Mouse (Mus musculus): ENCODE results near the gene Hexb. TPM values are rescaled to one million over a fixed set of nuclear protein-coding genes. Genes with fewer than 3 reads are reported as not detected.

The Hexb gene
- polyA plus RNA-seq, 1 experiment from 2014 or later, result 32.8 TPM

DNA sequence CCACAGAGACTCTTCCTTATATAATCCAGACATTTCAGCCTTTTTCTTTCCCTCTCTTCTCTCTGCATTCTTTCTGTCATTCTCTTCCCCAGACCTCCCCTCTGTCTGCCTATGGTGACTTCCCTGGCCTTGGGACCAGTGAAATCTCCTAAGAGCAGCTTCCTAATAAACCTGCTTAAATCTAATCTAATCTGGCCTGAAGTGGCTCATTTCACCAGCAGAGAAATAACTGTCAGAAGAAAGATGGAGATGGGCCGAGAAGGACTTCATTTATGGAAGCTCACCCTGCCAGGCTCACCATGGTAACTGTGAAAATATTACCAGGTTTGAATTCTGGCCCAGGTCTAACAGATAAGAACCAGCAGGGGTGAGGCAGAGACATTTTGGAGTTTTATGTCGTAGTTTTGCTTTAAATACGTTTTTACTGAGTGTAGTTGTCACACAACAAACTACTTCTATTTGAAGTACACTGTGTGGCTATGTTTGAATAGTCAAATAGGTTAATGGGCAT, 10.4 kb upstream of the Hexb start:
- Histone ChIP-seq H3K27ac (ENCODE audit: low read length) (no peak overlapping the region), H3K4me3 (replicated peaks; ENCODE audit: low read length) (no peak overlapping the region), H3K9me3 (ENCODE audit: control insufficient read depth, low read length) (peaks cover 3% of the 10 kb centered on the region; the same call in 1 of the 2 replicates), H3K36me3 (ENCODE audit: control insufficient read depth, insufficient read depth) (no peaks in the 10 kb centered on the region), H3K4me2 (ENCODE audit: low read length) (no peak overlapping the region), H3K9ac (replicated peaks; ENCODE audit: low read depth, low read length) (no peak overlapping the region), H3K4me1 (replicated peaks; ENCODE audit: control insufficient read depth, insufficient read depth, low read length) (peaks cover 7% of the 10 kb centered on the region; the same call in 1 of the 2 replicates), H3K27me3 (replicated peaks; ENCODE audit: control insufficient read depth, insufficient read depth, low read length) (no peaks in the 10 kb centered on the region)
- no peak for ATAC-seq
- 75% methylated on average over 3 of the region's 3 CpGs for WGBS

DNA sequence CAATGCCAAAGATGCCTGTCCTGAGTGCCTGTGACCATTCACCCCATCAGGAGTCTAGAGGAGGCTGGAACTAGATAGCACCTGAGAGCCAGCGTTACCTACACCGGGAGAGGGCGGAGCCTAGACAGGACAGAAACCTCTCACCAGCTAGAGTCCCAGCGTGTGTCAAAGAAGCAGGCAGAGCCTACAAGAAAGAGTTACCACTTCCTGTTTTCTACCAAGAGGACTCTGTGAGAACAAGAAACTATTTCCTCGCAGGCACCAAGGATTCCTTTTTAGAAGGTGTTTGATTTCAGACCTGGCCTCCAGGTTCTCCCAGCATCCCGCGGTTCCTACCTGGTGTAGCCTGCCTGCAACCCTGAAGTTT, 9.9 kb upstream of the Hexb start:
- no peak overlapping the region for H3K9ac ChIP-seq (replicated peaks; ENCODE audit: low read depth, low read length)
- H3K36me3 ChIP-seq (ENCODE audit: control insufficient read depth, insufficient read depth), result no peaks in the 10 kb centered on the region
- H3K27me3 ChIP-seq (replicated peaks; ENCODE audit: control insufficient read depth, insufficient read depth, low read length), result no peaks in the 10 kb centered on the region
- 60% methylated on average over 7 of the region's 7 CpGs for WGBS
- ATAC-seq, result no peak
- H3K27ac ChIP-seq (ENCODE audit: low read length), result no peak overlapping the region
- no peak overlapping the region for H3K4me3 ChIP-seq (replicated peaks; ENCODE audit: low read length)
- peaks cover 3% of the 10 kb centered on the region; the same call in 1 of the 2 replicates for H3K9me3 ChIP-seq (ENCODE audit: control insufficient read depth, low read length)
- H3K4me2 ChIP-seq (ENCODE audit: low read length), result no peak overlapping the region
- peaks cover 7% of the 10 kb centered on the region; the same call in 1 of the 2 replicates for H3K4me1 ChIP-seq (replicated peaks; ENCODE audit: control insufficient read depth, insufficient read depth, low read length)

GRCm38 (mm10) chr13:97207472-97208111, 9.4 kb upstream of the Hexb start:
- peaks cover 7% of the 10 kb centered on the region; the same call in 1 of the 2 replicates for H3K4me1 ChIP-seq (replicated peaks; ENCODE audit: control insufficient read depth, insufficient read depth, low read length)
- H3K36me3 ChIP-seq (ENCODE audit: control insufficient read depth, insufficient read depth), result no peaks in the 10 kb centered on the region
- no peak overlapping the region for H3K9ac ChIP-seq (replicated peaks; ENCODE audit: low read depth, low read length)
- no peak overlapping the region for H3K4me2 ChIP-seq (ENCODE audit: low read length)
- H3K9me3 ChIP-seq (ENCODE audit: control insufficient read depth, low read length), result peaks cover 3% of the 10 kb centered on the region; the same call in 1 of the 2 replicates
- no peak overlapping the region for H3K27ac ChIP-seq (ENCODE audit: low read length)
- no peak overlapping the region for H3K4me3 ChIP-seq (replicated peaks; ENCODE audit: low read length)
- no peak for ATAC-seq
- WGBS, result 83% methylated on average over 7 of the region's 7 CpGs
- no peaks in the 10 kb centered on the region for H3K27me3 ChIP-seq (replicated peaks; ENCODE audit: control insufficient read depth, insufficient read depth, low read length)

DNA sequence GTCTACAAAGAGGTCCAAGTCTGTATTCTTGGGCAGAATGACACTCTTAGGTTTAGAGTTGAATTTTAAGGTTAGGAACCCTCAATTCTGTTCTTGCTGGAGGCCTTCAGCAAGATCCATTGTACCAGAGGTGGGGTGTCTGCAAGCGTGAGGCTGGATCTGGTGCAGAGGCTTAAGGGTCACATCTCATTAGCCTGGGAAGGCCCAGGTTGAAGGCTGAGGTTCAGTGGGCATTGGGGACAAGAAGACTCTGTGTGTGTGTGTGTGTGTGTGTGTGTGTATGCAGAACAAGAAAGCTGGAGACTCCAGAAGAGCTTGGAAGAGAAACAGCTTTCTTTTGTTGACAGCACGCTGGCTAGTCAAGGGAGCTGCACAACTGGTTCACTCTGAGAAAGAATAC, 7.9 kb upstream of the Hexb start:
- no peaks in the 10 kb centered on the region for H3K36me3 ChIP-seq (ENCODE audit: control insufficient read depth, insufficient read depth)
- H3K4me1 ChIP-seq (replicated peaks; ENCODE audit: control insufficient read depth, insufficient read depth, low read length), result peaks cover 7% of the 10 kb centered on the region; the same call in 1 of the 2 replicates
- peaks cover 3% of the 10 kb centered on the region; the same call in 1 of the 2 replicates for H3K9me3 ChIP-seq (ENCODE audit: control insufficient read depth, low read length)
- ATAC-seq, result no peak
- no peak overlapping the region for H3K27ac ChIP-seq (ENCODE audit: low read length)
- no peaks in the 10 kb centered on the region for H3K27me3 ChIP-seq (replicated peaks; ENCODE audit: control insufficient read depth, insufficient read depth, low read length)
- H3K4me2 ChIP-seq (ENCODE audit: low read length), result no peak overlapping the region
- 90% methylated on average over 2 of the region's 2 CpGs for WGBS
- no peak overlapping the region for H3K9ac ChIP-seq (replicated peaks; ENCODE audit: low read depth, low read length)
- H3K4me3 ChIP-seq (replicated peaks; ENCODE audit: low read length), result no peak overlapping the region

GRCm38 (mm10) chr13:97205052-97205701, 7.0 kb upstream of the Hexb start:
- H3K27me3 ChIP-seq (replicated peaks; ENCODE audit: control insufficient read depth, insufficient read depth, low read length), result no peaks in the 10 kb centered on the region
- H3K4me3 ChIP-seq (replicated peaks; ENCODE audit: low read length), result peak overlapping the region; percentile 38
- no peaks in the 10 kb centered on the region; the same call in 1 of the 2 replicates for H3K9me3 ChIP-seq (ENCODE audit: control insufficient read depth, low read length)
- H3K4me2 ChIP-seq (ENCODE audit: low read length), result peak overlapping the region; percentile 63
- H3K27ac ChIP-seq (ENCODE audit: low read length), result peak overlapping the region; percentile 67
- peak; percentile 85 for ATAC-seq
- H3K4me1 ChIP-seq (replicated peaks; ENCODE audit: control insufficient read depth, insufficient read depth, low read length), result peaks cover 7% of the 10 kb centered on the region; the same call in 1 of the 2 replicates
- 12% methylated on average over 18 of the region's 18 CpGs for WGBS
- 0 out of 2 replicates have a peak overlapping the region, but pooled peaks have one; percentile 13 for H3K9ac ChIP-seq (replicated peaks; ENCODE audit: low read depth, low read length)
- H3K36me3 ChIP-seq (ENCODE audit: control insufficient read depth, insufficient read depth), result no peaks in the 10 kb centered on the region

DNA sequence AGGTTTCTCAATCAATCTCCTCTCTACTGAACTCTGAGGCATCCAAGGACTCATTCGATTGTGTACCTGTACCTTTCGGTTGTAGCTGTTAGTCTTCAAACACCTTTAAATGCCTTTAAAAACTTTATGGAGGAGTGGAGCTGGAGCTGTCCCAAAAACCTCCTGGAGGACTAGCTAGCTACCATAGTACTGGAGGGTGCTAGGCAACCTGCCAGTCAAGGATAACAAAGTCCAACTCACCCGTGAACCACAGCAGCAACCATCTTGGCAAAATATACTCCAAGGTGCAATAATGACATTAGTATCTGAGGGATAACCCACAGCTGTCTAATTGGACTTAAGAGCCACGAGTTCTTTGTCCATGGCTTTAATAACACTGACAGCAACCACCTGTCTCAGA, 3.7 kb upstream of the Hexb start:
- WGBS, result 71% methylated on average over 4 of the region's 4 CpGs
- Histone ChIP-seq H3K27ac (ENCODE audit: low read length) (no peak overlapping the region), H3K4me2 (ENCODE audit: low read length) (no peak overlapping the region), H3K9me3 (ENCODE audit: control insufficient read depth, low read length) (no peaks in the 10 kb centered on the region), H3K27me3 (replicated peaks; ENCODE audit: control insufficient read depth, insufficient read depth, low read length) (no peaks in the 10 kb centered on the region), H3K36me3 (ENCODE audit: control insufficient read depth, insufficient read depth) (no peaks in the 10 kb centered on the region), H3K4me3 (replicated peaks; ENCODE audit: low read length) (no peak overlapping the region), H3K4me1 (replicated peaks; ENCODE audit: control insufficient read depth, insufficient read depth, low read length) (peaks cover 14% of the 10 kb centered on the region), H3K9ac (replicated peaks; ENCODE audit: low read depth, low read length) (no peak overlapping the region)
- ATAC-seq, result no peak

DNA sequence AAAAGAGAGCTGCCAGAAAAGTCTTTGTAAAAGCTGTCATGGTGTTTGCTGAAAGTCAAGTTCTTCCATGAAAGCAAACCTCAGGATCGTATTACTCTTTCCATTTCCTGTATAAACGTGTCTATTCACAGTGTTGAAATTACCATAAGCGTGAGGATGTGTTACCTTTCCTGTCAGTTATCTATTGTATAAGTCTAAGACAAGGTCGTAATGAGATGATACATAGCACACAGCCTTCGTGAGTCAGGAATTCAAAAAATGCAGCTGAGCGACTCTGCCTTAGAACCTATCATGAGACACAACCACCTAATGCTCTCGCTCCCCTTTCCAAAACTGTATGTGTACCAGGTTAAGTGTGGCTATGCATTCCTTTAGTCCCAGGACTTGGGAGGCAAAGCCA, 2.9 kb upstream of the Hexb start:
- H3K27me3 ChIP-seq (replicated peaks; ENCODE audit: control insufficient read depth, insufficient read depth, low read length), result no peaks in the 10 kb centered on the region
- 76% methylated on average over 7 of the region's 7 CpGs for WGBS
- ATAC-seq, result no peak
- no peak overlapping the region for H3K4me3 ChIP-seq (replicated peaks; ENCODE audit: low read length)
- no peak overlapping the region for H3K4me2 ChIP-seq (ENCODE audit: low read length)
- H3K36me3 ChIP-seq (ENCODE audit: control insufficient read depth, insufficient read depth), result no peaks in the 10 kb centered on the region
- no peaks in the 10 kb centered on the region for H3K9me3 ChIP-seq (ENCODE audit: control insufficient read depth, low read length)
- no peak overlapping the region for H3K27ac ChIP-seq (ENCODE audit: low read length)
- peaks cover 17% of the 10 kb centered on the region for H3K4me1 ChIP-seq (replicated peaks; ENCODE audit: control insufficient read depth, insufficient read depth, low read length)
- H3K9ac ChIP-seq (replicated peaks; ENCODE audit: low read depth, low read length), result no peak overlapping the region

- no peak for ATAC-seq
- H3K36me3 ChIP-seq (ENCODE audit: control insufficient read depth, insufficient read depth), result no peaks in the 10 kb centered on the region
- no peak overlapping the region for H3K4me2 ChIP-seq (ENCODE audit: low read length)
- H3K9me3 ChIP-seq (ENCODE audit: control insufficient read depth, low read length), result no peaks in the 10 kb centered on the region
- no peaks in the 10 kb centered on the region for H3K27me3 ChIP-seq (replicated peaks; ENCODE audit: control insufficient read depth, insufficient read depth, low read length)
- no peak overlapping the region for H3K4me3 ChIP-seq (replicated peaks; ENCODE audit: low read length)
- 82% methylated on average over 2 of the region's 2 CpGs for WGBS
- no peak overlapping the region for H3K9ac ChIP-seq (replicated peaks; ENCODE audit: low read depth, low read length)
- H3K27ac ChIP-seq (ENCODE audit: low read length), result no peak overlapping the region
- peaks cover 10% of the 10 kb centered on the region for H3K4me1 ChIP-seq (replicated peaks; ENCODE audit: control insufficient read depth, insufficient read depth, low read length)
Observed at GRCm38 (mm10) chr13:97199123-97199522, 966 bp upstream of the Hexb start.

DNA sequence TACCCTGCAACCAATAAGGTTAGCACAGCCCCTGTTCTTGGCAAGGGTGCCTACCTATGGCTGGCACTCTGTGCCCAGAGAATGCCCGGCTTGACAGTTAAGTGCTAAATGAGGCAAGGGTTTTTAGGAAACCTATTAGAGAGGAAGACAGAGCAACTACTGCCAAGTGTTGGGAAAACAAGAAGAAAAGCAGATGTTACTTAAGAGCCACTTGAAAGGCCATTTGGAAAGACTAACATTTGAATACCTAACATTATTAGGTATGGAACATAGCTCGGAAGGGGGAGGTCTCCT, 1.3 kb downstream of the Hexb start:
- no peaks in the 10 kb centered on the region for H3K36me3 ChIP-seq (ENCODE audit: control insufficient read depth, insufficient read depth)
- H3K9ac ChIP-seq (replicated peaks; ENCODE audit: low read depth, low read length), result no peak overlapping the region
- H3K4me3 ChIP-seq (replicated peaks; ENCODE audit: low read length), result no peak overlapping the region
- no peaks in the 10 kb centered on the region for H3K27me3 ChIP-seq (replicated peaks; ENCODE audit: control insufficient read depth, insufficient read depth, low read length)
- H3K27ac ChIP-seq (ENCODE audit: low read length), result no peak overlapping the region
- H3K4me2 ChIP-seq (ENCODE audit: low read length), result no peak overlapping the region
- peaks cover 18% of the 10 kb centered on the region for H3K4me1 ChIP-seq (replicated peaks; ENCODE audit: control insufficient read depth, insufficient read depth, low read length)
- 39% methylated on average over 2 of the region's 2 CpGs for WGBS
- ATAC-seq, result no peak
- no peaks in the 10 kb centered on the region for H3K9me3 ChIP-seq (ENCODE audit: control insufficient read depth, low read length)
